Mouse (Mus musculus) yolk sac, embryonic 10.5 days (tissue): ENCODE data around the gene Ift43.

Experiments
- DNase-seq: peaks from one replicate; pipeline ENCODE4 v3.0.0-alpha.2; 2017; ENCODE audit warnings: low spot score

Ift43 gene

GRCm38 (mm10) chr12:86082481-86083012, at the start of gene Ift43:
Ift43 (plus strand) TSS chr12:86082541.
- DNase-seq = peak; percentile 89

- DNase-seq = no peak
Observed at GRCm38 (mm10) chr12:86035586-86035985, 46.8 kb upstream of the Ift43 start.

- no peak for DNase-seq
Observed at GRCm38 (mm10) chr12:86036368-86037166, 45.8 kb upstream of the Ift43 start.

- peak; percentile 36 for DNase-seq
Observed at GRCm38 (mm10) chr12:86037235-86037921, 45.0 kb upstream of the Ift43 start.

GRCm38 (mm10) chr12:86039078-86039477, 43.3 kb upstream of the Ift43 start:
- DNase-seq = no peak

- DNase-seq = no peak
Observed at GRCm38 (mm10) chr12:86039751-86040150, 42.6 kb upstream of the Ift43 start.

GRCm38 (mm10) chr12:86046141-86046540, 36.2 kb upstream of the Ift43 start:
- DNase-seq = no peak

- no peak for DNase-seq
Observed at GRCm38 (mm10) chr12:86046776-86047175, 35.6 kb upstream of the Ift43 start.

- no peak for DNase-seq
Observed at GRCm38 (mm10) chr12:86047376-86047775, 35.0 kb upstream of the Ift43 start.

GRCm38 (mm10) chr12:86049813-86050212, 32.5 kb upstream of the Ift43 start:
- DNase-seq = no peak

GRCm38 (mm10) chr12:86051477-86051876, 30.9 kb upstream of the Ift43 start:
- DNase-seq = no peak

- DNase-seq = no peak
Observed at GRCm38 (mm10) chr12:86055306-86055705, 27.0 kb upstream of the Ift43 start.

- no peak for DNase-seq
Observed at GRCm38 (mm10) chr12:86056976-86057375, 25.4 kb upstream of the Ift43 start.

- DNase-seq = no peak
Observed at GRCm38 (mm10) chr12:86057516-86057915, 24.8 kb upstream of the Ift43 start.

GRCm38 (mm10) chr12:86059341-86059740, 23.0 kb upstream of the Ift43 start:
- no peak for DNase-seq

GRCm38 (mm10) chr12:86064796-86065195, 17.5 kb upstream of the Ift43 start:
- no peak for DNase-seq

GRCm38 (mm10) chr12:86071432-86071831, 10.9 kb upstream of the Ift43 start:
- DNase-seq = no peak

GRCm38 (mm10) chr12:86074681-86075080, 7.7 kb upstream of the Ift43 start:
- DNase-seq = no peak

- DNase-seq = no peak
Observed at GRCm38 (mm10) chr12:86075358-86075757, 7.0 kb upstream of the Ift43 start.

- peak; percentile 8 for DNase-seq
Observed at GRCm38 (mm10) chr12:86076321-86076901, 5.9 kb upstream of the Ift43 start.

- peak; percentile 6 for DNase-seq
Observed at GRCm38 (mm10) chr12:86077322-86077721, 5.0 kb upstream of the Ift43 start.

- DNase-seq = peak; percentile 8
Observed at GRCm38 (mm10) chr12:86077736-86078135, 4.6 kb upstream of the Ift43 start.

- DNase-seq = no peak
Observed at GRCm38 (mm10) chr12:86078176-86078552, 4.2 kb upstream of the Ift43 start.
